Mouse (Mus musculus): ENCODE data around the gene Pclo.

GRCm38 (mm10) chr5:14509621-14510020 lies 5.1 kb upstream of the Pclo start:
- TF ChIP-seq CTCF (IDR thresholded peaks at IDR 0.05; ENCODE audit: insufficient read depth, low read depth, low read length) (no peak), POLR2A (IDR thresholded peaks at IDR 0.05; ENCODE audit: insufficient read depth, low read depth, low read length) (no peak)

Data from olfactory bulb, adult 2 months (tissue).